Mouse (Mus musculus): ENCODE measurements at regions not wholly inside any gene's neighbourhood (a gene's known extent, or its start where the extent isn't known, plus 50 kb on each side); places are given as distances from the start of the nearest gene placed in this dataset.

DNA sequence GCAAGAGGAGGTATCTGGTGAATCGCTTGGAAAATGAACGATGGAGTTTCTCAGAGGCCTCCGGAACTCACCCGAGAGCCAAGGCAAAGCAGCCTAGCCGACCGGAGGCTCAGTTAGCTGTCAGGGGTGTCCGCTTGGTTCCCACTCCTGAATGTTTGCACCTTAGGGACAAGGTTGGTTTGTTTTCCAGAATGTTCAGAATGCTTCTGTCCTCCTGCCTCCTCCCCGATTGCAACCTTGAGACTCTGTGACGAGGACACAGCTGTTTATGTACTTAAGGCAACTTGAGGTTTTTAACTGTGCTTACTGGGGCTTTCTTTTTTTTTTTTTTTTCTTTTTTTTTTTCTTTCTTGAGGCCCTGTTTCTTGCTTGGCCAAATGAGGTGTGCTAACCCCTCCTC lies 281.1 kb upstream of the Tbx3 start:
- TF ChIP-seq POLR2A (IDR thresholded peaks at IDR 0.05; ENCODE audit: insufficient read depth, low read depth, low read length) (no peak), CTCF (IDR thresholded peaks at IDR 0.05; ENCODE audit: insufficient read depth, low read depth, low read length) (no peak)
